Mouse (Mus musculus): Measurements from ENCODE around the gene Ncoa1.

Gene Ncoa1

DNA sequence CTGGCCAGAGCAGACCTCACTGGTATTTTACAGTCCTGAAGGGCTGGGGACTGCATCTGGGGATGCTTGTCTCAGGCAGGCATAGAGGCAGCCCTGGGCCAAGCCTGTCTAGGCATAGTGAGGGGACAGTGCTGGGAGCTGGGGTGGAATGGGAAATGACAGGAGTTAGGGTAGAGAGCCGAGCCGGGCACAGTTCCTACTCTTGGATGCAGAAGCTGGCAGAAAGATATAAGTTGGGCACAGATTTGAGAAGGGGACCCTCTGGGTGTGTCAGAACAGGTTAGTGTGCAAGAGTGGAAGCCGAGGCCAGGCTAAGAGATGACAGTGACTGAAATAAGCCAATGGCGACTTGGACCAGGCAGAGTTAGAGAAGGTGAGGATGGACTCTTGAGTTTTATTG lies 274.8 kb downstream of the Ncoa1 start:
- no peak for DNase-seq

DNA sequence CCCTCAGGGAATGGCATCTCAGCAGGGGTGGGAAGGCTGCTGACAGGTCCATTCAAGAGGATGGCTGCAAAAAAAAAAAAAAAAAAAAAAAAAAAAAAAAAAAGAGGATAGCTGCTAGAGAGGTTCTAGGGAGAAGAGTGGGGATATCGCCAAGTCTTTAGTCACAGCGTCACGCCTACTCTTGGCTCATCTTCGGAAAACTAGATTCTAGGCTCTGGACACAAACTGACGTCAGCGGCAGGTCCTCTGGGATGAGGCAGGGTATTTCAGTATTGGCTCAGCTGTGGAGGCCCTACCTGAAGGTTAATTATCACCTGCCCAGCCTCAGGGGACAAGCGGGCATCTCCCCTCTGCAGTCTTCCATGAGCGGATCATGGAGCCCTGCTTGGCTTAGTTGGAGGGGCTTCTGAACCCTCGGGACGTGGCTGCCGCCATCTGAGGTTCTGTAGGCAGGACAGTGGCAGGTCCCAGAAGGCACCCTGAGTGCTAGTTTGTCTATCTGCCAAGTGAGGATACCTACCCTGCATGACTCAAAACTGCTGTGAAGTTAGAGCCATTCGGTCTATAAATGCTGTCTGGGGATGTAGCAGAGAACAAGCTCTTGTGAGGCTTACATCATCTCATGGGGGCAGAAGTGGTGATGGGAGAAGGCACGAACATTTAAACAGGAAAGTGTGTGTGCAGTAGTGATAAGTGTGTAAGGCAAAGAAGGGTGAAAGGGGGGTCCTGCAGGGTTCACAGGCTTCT lies 275.4 kb downstream of the Ncoa1 start:
- peak; percentile 68 for DNase-seq

DNA sequence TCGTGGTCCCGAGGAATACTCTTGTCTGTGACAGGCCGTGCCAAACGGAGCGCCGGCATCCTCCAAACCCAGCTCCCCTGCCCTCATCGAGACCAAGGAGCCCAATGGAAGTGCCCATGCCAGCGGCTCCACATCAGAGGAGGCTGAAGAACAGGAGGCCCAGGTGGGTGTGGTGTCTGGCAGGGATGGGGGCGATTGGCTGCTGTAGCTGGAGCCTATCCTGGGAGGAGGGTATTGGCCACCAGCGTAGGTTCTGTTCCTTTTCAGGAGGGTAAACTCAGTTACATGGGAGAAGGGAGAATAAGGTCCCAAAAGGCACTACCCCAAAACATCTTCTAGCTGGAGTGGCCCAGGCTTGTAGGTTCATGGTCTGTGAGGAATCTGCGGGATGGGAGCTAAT lies 277.7 kb downstream of the Ncoa1 start:
- DNase-seq: no peak

DNA sequence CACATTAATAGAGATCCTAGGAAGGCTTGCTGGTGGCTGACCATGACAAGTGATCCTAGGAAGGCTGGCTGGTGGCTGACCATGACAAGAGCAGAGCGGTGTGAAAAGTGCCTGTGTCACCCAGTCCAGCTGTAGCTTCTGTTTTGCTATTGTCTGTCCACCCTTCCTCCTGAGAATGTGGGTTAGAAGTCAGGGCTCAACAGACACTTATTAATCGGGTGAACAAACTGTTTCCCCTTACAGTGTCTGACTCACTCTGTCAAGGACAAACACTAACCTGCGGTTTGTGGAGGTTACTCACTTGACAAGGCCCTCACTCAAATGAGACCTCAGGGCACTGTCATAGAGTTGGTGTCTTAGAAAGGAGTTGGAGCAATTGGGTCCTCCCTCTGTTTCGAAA lies 278.3 kb downstream of the Ncoa1 start:
- DNase-seq: no peak

Data from layer of hippocampus, adult 9-11 months (tissue).